Mouse (Mus musculus) liver, embryonic 15.5 days (tissue): Measurements from ENCODE around the gene Aimp2. TPM values are rescaled to one million over a fixed set of nuclear protein-coding genes. Genes with fewer than 3 reads are reported as not detected.

Experiments used
- ATAC-seq: fragments of 200-750 bp; cut with Nextera tagmentation; 2 replicates; pipeline ENCODE4 v1.8.0; 2017; ENCODE audit warnings: moderate number of reproducible peaks, mild to moderate bottlenecking, moderate library complexity; ENCODE audit not compliant: insufficient read depth
- H3K27ac ChIP-seq: fragments of 300-500 bp; sonication (generic); replicated peaks from 2 replicates; pipeline ENCODE4 v1.5.1; 2015; ENCODE audit warnings: mild to moderate bottlenecking, inconsistent platforms
- H3K27me3 ChIP-seq: fragments of 300-500 bp; sonication (generic); 2 replicates; pipeline ENCODE4 v1.6.1; 2015; ENCODE audit warnings: mild to moderate bottlenecking, inconsistent platforms
- H3K36me3 ChIP-seq: fragments of 300-500 bp; sonication (generic); replicated peaks from 2 replicates; pipeline ENCODE4 v1.6.1; 2015; ENCODE audit warnings: moderate library complexity, mild to moderate bottlenecking, inconsistent platforms
- H3K4me1 ChIP-seq: fragments of 300-500 bp; sonication (generic); replicated peaks from 2 replicates; pipeline ENCODE4 v1.6.1; 2015; ENCODE audit warnings: inconsistent platforms
- H3K4me2 ChIP-seq: fragments of 300-500 bp; sonication (generic); 2 replicates; pipeline ENCODE4 v1.6.1; 2015; ENCODE audit warnings: moderate library complexity, mild to moderate bottlenecking, inconsistent platforms
- H3K4me3 ChIP-seq: fragments of 300-500 bp; sonication (generic); replicated peaks from 2 replicates; pipeline ENCODE4 v1.5.1; 2015; ENCODE audit warnings: mild to moderate bottlenecking, inconsistent platforms
- H3K9ac ChIP-seq: fragments of 300-500 bp; sonication (generic); 2 replicates; pipeline ENCODE4 v1.6.1; 2015; ENCODE audit warnings: moderate library complexity, mild to moderate bottlenecking, inconsistent platforms
- H3K9me3 ChIP-seq: fragments of 300-500 bp; sonication (generic); replicated peaks from 2 replicates; pipeline ENCODE4 v1.6.1; 2016; ENCODE audit warnings: inconsistent platforms
- WGBS: fragments of 180-500 bp; shearing (Covaris S2); methylation state at CpG from one replicate; pipeline ENCODE4 v1.1.7; 2015; ENCODE audit warnings: mixed read lengths; ENCODE audit not compliant: insufficient replicate concordance; 5-methylcytosine and 5-hydroxymethylcytosine counted together
- polyA plus RNA-seq: library from polyadenylated mRNA; unstranded; fragments of >200 nt; fragmentation: Nextera tagmentation; extraction: Ambion mirVana; gene quantifications from 2 replicates; pipeline ENCODE4 v1.2.1, GENCODE M21; 2015

The Aimp2 gene
- polyA plus RNA-seq: 44.1 TPM in 2 replicates

- Histone ChIP-seq H3K9me3 (no peaks in the 10 kb centered on the region), H3K27me3 (no peaks in the 10 kb centered on the region), H3K4me1 (peaks cover 34% of the 10 kb centered on the region), H3K27ac (peak within 1 kb of the TSS; percentile 98), H3K4me3 (peak within 1 kb of the TSS; percentile 87), H3K4me2 (peak within 1 kb of the TSS; percentile 91), H3K9ac (peak within 1 kb of the TSS; percentile 76), H3K36me3 (peaks cover 38% of the 10 kb centered on the region)
- ATAC-seq: peak; percentile 94
- under 1% methylated on average over 70 of the region's 70 CpGs for WGBS
These were observed at the start of gene Aimp2, which contains the start of gene Pms2 for GRCm38 (mm10) chr5:143909417-143910400. Gene Aimp2, minus strand, starts transcription at chr5:143909847. Gene Pms2, plus strand, starts transcription at chr5:143909964.

- no peak overlapping the region for H3K4me2 ChIP-seq
- 75% methylated on average over 6 of the region's 6 CpGs for WGBS
- H3K27ac ChIP-seq: no peak overlapping the region
- H3K4me1 ChIP-seq: no peaks in the 10 kb centered on the region
- no peak for ATAC-seq
- H3K9ac ChIP-seq: no peak overlapping the region
- no peaks in the 10 kb centered on the region; the same call in 1 of the 2 replicates for H3K9me3 ChIP-seq
- no peaks in the 10 kb centered on the region for H3K36me3 ChIP-seq
- no peak overlapping the region for H3K4me3 ChIP-seq
- H3K27me3 ChIP-seq: no peaks in the 10 kb centered on the region
These were observed 47.5 kb upstream of the Aimp2 start for GRCm38 (mm10) chr5:143957101-143957500.

GRCm38 (mm10) chr5:143950016-143950415 lies 40.4 kb upstream of the Aimp2 start:
- ATAC-seq: no peak
- H3K4me3 ChIP-seq: no peak overlapping the region
- 48% methylated on average over 5 of the region's 5 CpGs for WGBS
- H3K4me2 ChIP-seq: no peak overlapping the region
- H3K9me3 ChIP-seq: no peaks in the 10 kb centered on the region
- no peaks in the 10 kb centered on the region for H3K27me3 ChIP-seq
- H3K36me3 ChIP-seq: no peaks in the 10 kb centered on the region
- no peak overlapping the region for H3K27ac ChIP-seq
- no peak overlapping the region for H3K9ac ChIP-seq
- H3K4me1 ChIP-seq: no peaks in the 10 kb centered on the region

- Histone ChIP-seq H3K27ac (no peak overlapping the region), H3K4me2 (no peak overlapping the region), H3K4me1 (no peaks in the 10 kb centered on the region), H3K9ac (no peak overlapping the region), H3K36me3 (no peaks in the 10 kb centered on the region), H3K27me3 (peaks cover 2% of the 10 kb centered on the region; the same call in 1 of the 2 replicates), H3K4me3 (no peak overlapping the region), H3K9me3 (no peaks in the 10 kb centered on the region)
- 74% methylated on average over 12 of the region's 12 CpGs for WGBS
- ATAC-seq: no peak
These were observed 38.7 kb upstream of the Aimp2 start for GRCm38 (mm10) chr5:143948361-143948760.

GRCm38 (mm10) chr5:143943231-143944125 lies 33.8 kb upstream of the Aimp2 start:
- Histone ChIP-seq H3K36me3 (no peaks in the 10 kb centered on the region), H3K27ac (no peak overlapping the region), H3K4me3 (no peak overlapping the region), H3K4me2 (no peak overlapping the region), H3K9me3 (no peaks in the 10 kb centered on the region), H3K9ac (no peak overlapping the region), H3K27me3 (peaks cover 6% of the 10 kb centered on the region; the same call in 1 of the 2 replicates), H3K4me1 (no peaks in the 10 kb centered on the region)
- 71% methylated on average over 14 of the region's 14 CpGs for WGBS
- ATAC-seq: no peak

- no peaks in the 10 kb centered on the region for H3K36me3 ChIP-seq
- H3K27me3 ChIP-seq: peaks cover 6% of the 10 kb centered on the region; the same call in 1 of the 2 replicates
- no peaks in the 10 kb centered on the region for H3K9me3 ChIP-seq
- no peak for ATAC-seq
- H3K27ac ChIP-seq: no peak overlapping the region
- no peak overlapping the region for H3K9ac ChIP-seq
- H3K4me2 ChIP-seq: no peak overlapping the region
- WGBS: 15% methylated on average over 10 of the region's 10 CpGs
- no peak overlapping the region for H3K4me3 ChIP-seq
- H3K4me1 ChIP-seq: peaks cover 7% of the 10 kb centered on the region; the same call in 1 of the 2 replicates
These were observed 31.9 kb upstream of the Aimp2 start for GRCm38 (mm10) chr5:143941588-143941987.

- Histone ChIP-seq H3K9me3 (no peaks in the 10 kb centered on the region), H3K4me2 (no peak overlapping the region), H3K36me3 (peaks cover 14% of the 10 kb centered on the region), H3K4me1 (peaks cover 7% of the 10 kb centered on the region; the same call in 1 of the 2 replicates), H3K27me3 (no peaks in the 10 kb centered on the region; the same call in 1 of the 2 replicates), H3K27ac (no peak overlapping the region), H3K9ac (no peak overlapping the region), H3K4me3 (no peak overlapping the region)
- ATAC-seq: no peak
- 72% methylated on average over 9 of the region's 9 CpGs for WGBS
These were observed 26.5 kb upstream of the Aimp2 start for GRCm38 (mm10) chr5:143936156-143936555.

- ATAC-seq: no peak
- H3K27me3 ChIP-seq: no peaks in the 10 kb centered on the region; the same call in 1 of the 2 replicates
- peaks cover 7% of the 10 kb centered on the region; the same call in 1 of the 2 replicates for H3K4me1 ChIP-seq
- WGBS: 94% methylated on average over 1 of the region's 1 CpGs
- peaks cover 37% of the 10 kb centered on the region for H3K36me3 ChIP-seq
- no peak overlapping the region for H3K27ac ChIP-seq
- no peak overlapping the region for H3K9ac ChIP-seq
- no peaks in the 10 kb centered on the region for H3K9me3 ChIP-seq
- no peak overlapping the region for H3K4me2 ChIP-seq
- H3K4me3 ChIP-seq: no peak overlapping the region
These were observed 24.2 kb upstream of the Aimp2 start for GRCm38 (mm10) chr5:143933875-143934274.

GRCm38 (mm10) chr5:143933414-143933813 lies 23.8 kb upstream of the Aimp2 start:
- H3K27ac ChIP-seq: no peak overlapping the region
- no peak for ATAC-seq
- no peak overlapping the region for H3K4me3 ChIP-seq
- H3K36me3 ChIP-seq: peaks cover 42% of the 10 kb centered on the region
- peaks cover 7% of the 10 kb centered on the region; the same call in 1 of the 2 replicates for H3K4me1 ChIP-seq
- H3K9me3 ChIP-seq: no peaks in the 10 kb centered on the region
- no peak overlapping the region for H3K4me2 ChIP-seq
- no peak overlapping the region for H3K9ac ChIP-seq
- 82% methylated on average over 11 of the region's 11 CpGs for WGBS
- no peaks in the 10 kb centered on the region; the same call in 1 of the 2 replicates for H3K27me3 ChIP-seq

GRCm38 (mm10) chr5:143932831-143933230 lies 23.2 kb upstream of the Aimp2 start, which contains the start of gene Rsph10b:
Gene Rsph10b, plus strand, starts transcription at chr5:143933035.
- no peak within 1 kb of the TSS for H3K27ac ChIP-seq
- ATAC-seq: no peak

More at GRCm38 (mm10) chr5:143932831-143933230, 23.2 kb upstream of the Aimp2 start, which contains the start of gene Rsph10b:
- Histone ChIP-seq H3K4me3 (no peak within 1 kb of the TSS), H3K27me3 (no peaks in the 10 kb centered on the region; the same call in 1 of the 2 replicates), H3K9ac (no peak within 1 kb of the TSS), H3K4me1 (peaks cover 7% of the 10 kb centered on the region; the same call in 1 of the 2 replicates), H3K4me2 (no peak within 1 kb of the TSS), H3K36me3 (peaks cover 48% of the 10 kb centered on the region), H3K9me3 (no peaks in the 10 kb centered on the region)
- WGBS: 45% methylated on average over 8 of the region's 8 CpGs
